Mouse (Mus musculus): ENCODE results near the gene Gopc. TPM values are rescaled to one million over a fixed set of nuclear protein-coding genes. Genes with fewer than 3 reads are reported as not detected.
"Not testable (repeated sequence)": the region's sequence is repeated elsewhere in the genome, so short reads cannot be mapped to it uniquely, and the experiment has no call there.

Gene Gopc
- total RNA-seq, 2 experiments from 2014 or later, result 40.2 to 41.7 TPM

GRCm38 (mm10) chr10:52381321-52381801 lies 563 bp downstream of the Gopc start:
- no peak for TF ChIP-seq CTCF (conservative IDR thresholded peaks at IDR 0.05)
- DNase-seq (ENCODE audit: low spot score in 2 of 2), result peak in 1 of 2 experiments; percentile 24

GRCm38 (mm10) chr10:52377813-52378212 lies 4.1 kb downstream of the Gopc start:
- TF ChIP-seq CTCF (conservative IDR thresholded peaks at IDR 0.05), result no peak
- no peak overlapping the region for H3K27ac ChIP-seq

More at GRCm38 (mm10) chr10:52381321-52381801, 563 bp downstream of the Gopc start:
- peak overlapping the region; percentile 97 for H3K4me3 ChIP-seq
- peak overlapping the region; percentile 99 for H3K27ac ChIP-seq

GRCm38 (mm10) chr10:52376422-52376821 lies 5.5 kb downstream of the Gopc start:
- no peak for TF ChIP-seq CTCF (conservative IDR thresholded peaks at IDR 0.05)
- Histone ChIP-seq H3K27ac (no peak overlapping the region), H3K4me3 (no peak overlapping the region)
- no peak for DNase-seq (ENCODE audit: low spot score in 2 of 2)

More at GRCm38 (mm10) chr10:52377813-52378212, 4.1 kb downstream of the Gopc start:
- H3K4me3 ChIP-seq, result no peak overlapping the region
- no peak for DNase-seq (ENCODE audit: low spot score in 2 of 2)

- no peak for DNase-seq (ENCODE audit: low spot score in 2 of 2)
- TF ChIP-seq CTCF (conservative IDR thresholded peaks at IDR 0.05), result no peak
- H3K27ac ChIP-seq, result no peak overlapping the region
- H3K4me3 ChIP-seq, result no peak overlapping the region
Measured at GRCm38 (mm10) chr10:52374651-52375050, 7.3 kb downstream of the Gopc start.

- no peak overlapping the region for H3K4me3 ChIP-seq
- DNase-seq (ENCODE audit: low spot score in 2 of 2), result no peak
- H3K27ac ChIP-seq, result no peak overlapping the region
- TF ChIP-seq CTCF (conservative IDR thresholded peaks at IDR 0.05), result no peak
Measured at GRCm38 (mm10) chr10:52373834-52374233, 8.1 kb downstream of the Gopc start.

- no peak overlapping the region for H3K4me3 ChIP-seq
- no peak for TF ChIP-seq CTCF (conservative IDR thresholded peaks at IDR 0.05)
- no peak for DNase-seq (ENCODE audit: low spot score in 2 of 2)
Measured at GRCm38 (mm10) chr10:52368376-52368775, 13.5 kb downstream of the Gopc start.

GRCm38 (mm10) chr10:52360862-52361609 lies 20.9 kb downstream of the Gopc start:
- Histone ChIP-seq H3K27ac (no peak overlapping the region), H3K4me3 (no peak overlapping the region)
- no peak for DNase-seq (ENCODE audit: low spot score in 2 of 2)
- TF ChIP-seq CTCF (conservative IDR thresholded peaks at IDR 0.05), result no peak

More at GRCm38 (mm10) chr10:52368376-52368775, 13.5 kb downstream of the Gopc start:
- H3K27ac ChIP-seq, result no peak overlapping the region

GRCm38 (mm10) chr10:52360241-52360735 lies 21.6 kb downstream of the Gopc start:
- no peak for TF ChIP-seq CTCF (conservative IDR thresholded peaks at IDR 0.05)
- Histone ChIP-seq H3K27ac (no peak overlapping the region), H3K4me3 (no peak overlapping the region)
- no peak for DNase-seq (ENCODE audit: low spot score in 2 of 2)

GRCm38 (mm10) chr10:52358467-52358866 lies 23.5 kb downstream of the Gopc start, which contains the start of gene Gm26741:
Gm26741 (plus strand) TSS chr10:52358767.
- no peak for TF ChIP-seq CTCF (conservative IDR thresholded peaks at IDR 0.05)
- no peak within 1 kb of the TSS for H3K27ac ChIP-seq
- no peak for DNase-seq (ENCODE audit: low spot score in 2 of 2)
- no peak within 1 kb of the TSS for H3K4me3 ChIP-seq

GRCm38 (mm10) chr10:52353184-52353583 lies 28.7 kb downstream of the Gopc start:
- no peak overlapping the region for H3K4me3 ChIP-seq
- peak; percentile 37 for TF ChIP-seq CTCF (conservative IDR thresholded peaks at IDR 0.05)
- H3K27ac ChIP-seq, result no peak overlapping the region
- DNase-seq (ENCODE audit: low spot score in 2 of 2), result no peak

GRCm38 (mm10) chr10:52343324-52343723 lies 38.6 kb downstream of the Gopc start:
- TF ChIP-seq CTCF (conservative IDR thresholded peaks at IDR 0.05), result peak; percentile 17; the same call in 1 of the 2 replicates
- H3K4me3 ChIP-seq; DNase-seq (ENCODE audit: low spot score in 2 of 2); H3K27ac ChIP-seq: not testable (repeated sequence)

GRCm38 (mm10) chr10:52331007-52331406 lies 50.9 kb downstream of the Gopc start:
- peak; percentile 42 to 69 for DNase-seq (ENCODE audit: low spot score in 2 of 2)
- H3K27ac ChIP-seq, result no peak overlapping the region
- TF ChIP-seq CTCF (conservative IDR thresholded peaks at IDR 0.05), result peak; percentile 89
- H3K4me3 ChIP-seq, result no peak overlapping the region

GRCm38 (mm10) chr10:52321918-52322317 lies 60.0 kb downstream of the Gopc start:
- no peak overlapping the region for H3K27ac ChIP-seq
- no peak overlapping the region for H3K4me3 ChIP-seq
- no peak for TF ChIP-seq CTCF (conservative IDR thresholded peaks at IDR 0.05)
- DNase-seq (ENCODE audit: low spot score in 2 of 2), result no peak
